Mouse (Mus musculus) left cerebral cortex, adult 2 months (tissue): ENCODE measurements at regions not wholly inside any gene's neighbourhood (a gene's known extent, or its start where the extent isn't known, plus 50 kb on each side); places are given as distances from the start of the nearest gene placed in this dataset.

Experiments used
- DNase-seq, 2 experiments: peaks; one replicate each; pipeline ENCODE4 v3.0.0; 2021 to 2022; ENCODE audit warnings: low spot score in 2 of 2, mixed read lengths in 1 of 2; ENCODE audit errors: extremely low spot score in 1 of 2
- H3K27ac ChIP-seq: fragments of 200-600 bp; 2 replicates; pipeline ENCODE4 v1.8.1; 2022
- H3K4me3 ChIP-seq: fragments of 200-600 bp; 2 replicates; pipeline ENCODE4 v1.8.1; 2022
- CTCF ChIP-seq: fragments of 200-600 bp; IDR thresholded peaks from 2 replicates; pipeline ENCODE4 v1.8.1; 2022; ENCODE audit warnings: antibody characterized with exemption, mild to moderate bottlenecking, moderate library complexity
- intact Hi-C: fragments of 180-260 bp; cut with DNase I; formaldehyde crosslinking; loops from one replicate; pipeline ENCODE4 v1.15.1; 2025

GRCm38 (mm10) chr7:40377839-40378238, 520.3 kb upstream of the Vstm2b start:
- Histone ChIP-seq H3K4me3 (no peak overlapping the region), H3K27ac (no peak overlapping the region)
- DNase-seq, result no peak
- TF ChIP-seq CTCF, result no peak
- intact Hi-C loops, result no loop called here

- no peak for TF ChIP-seq CTCF
- Histone ChIP-seq H3K27ac (no peak overlapping the region), H3K4me3 (no peak overlapping the region)
- no peak for DNase-seq
- intact Hi-C loops, result no loop called here
Measured at GRCm38 (mm10) chr7:40381244-40381643, 516.9 kb upstream of the Vstm2b start.

GRCm38 (mm10) chr7:40388152-40388551, 510.0 kb upstream of the Vstm2b start:
- intact Hi-C loops, result no loop called here
- no peak for TF ChIP-seq CTCF
- DNase-seq, result no peak
- H3K27ac ChIP-seq, result no peak overlapping the region
- H3K4me3 ChIP-seq, result no peak overlapping the region

- TF ChIP-seq CTCF, result peak; percentile 5; the same call in 1 of the 2 replicates
- Histone ChIP-seq H3K27ac (no peak overlapping the region), H3K4me3 (no peak overlapping the region)
- intact Hi-C loops, result loop anchor here (10.0 kb wide), 1 partner anchor 515 kb away; no protein-coding TSS in a partner anchor
- no peak for DNase-seq
Measured at GRCm38 (mm10) chr7:40389795-40390194, 508.3 kb upstream of the Vstm2b start.

- no peak for DNase-seq
- TF ChIP-seq CTCF, result no peak
- intact Hi-C loops, result loop anchor here (10.0 kb wide), 1 partner anchor 514 kb away; no protein-coding TSS in a partner anchor
- H3K4me3 ChIP-seq, result no peak overlapping the region
- H3K27ac ChIP-seq, result no peak overlapping the region
Measured at GRCm38 (mm10) chr7:40390927-40391326, 507.2 kb upstream of the Vstm2b start.

GRCm38 (mm10) chr7:40391626-40392025, 506.5 kb upstream of the Vstm2b start:
- DNase-seq, result no peak
- H3K4me3 ChIP-seq, result no peak overlapping the region
- H3K27ac ChIP-seq, result no peak overlapping the region
- intact Hi-C loops, result loop anchor here (10.0 kb wide), 1 partner anchor 513 kb away; no protein-coding TSS in a partner anchor
- TF ChIP-seq CTCF, result no peak

DNA sequence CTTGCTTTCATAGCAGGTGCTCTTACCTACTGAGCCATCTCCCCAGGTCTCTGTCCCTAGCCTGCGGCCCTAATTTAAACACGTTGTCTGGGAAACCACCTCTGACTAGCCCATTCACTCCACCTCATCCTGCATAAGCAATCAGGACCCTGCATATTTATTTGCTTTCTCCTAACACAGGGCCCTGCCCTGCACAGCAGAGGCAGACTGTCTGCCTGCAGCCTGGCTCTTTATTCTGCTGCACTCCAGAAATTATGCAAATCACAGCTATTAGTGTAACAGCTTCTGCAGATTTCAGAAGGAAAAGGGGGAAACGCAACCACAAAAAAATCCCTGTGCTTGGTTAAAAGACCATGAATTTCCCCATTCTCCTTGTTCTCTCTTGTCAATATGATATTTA, 505.9 kb upstream of the Vstm2b start:
- no peak overlapping the region for H3K27ac ChIP-seq
- intact Hi-C loops, result loop anchor here (10.0 kb wide), 1 partner anchor 513 kb away; no protein-coding TSS in a partner anchor
- TF ChIP-seq CTCF, result no peak
- DNase-seq, result no peak
- H3K4me3 ChIP-seq, result no peak overlapping the region

DNA sequence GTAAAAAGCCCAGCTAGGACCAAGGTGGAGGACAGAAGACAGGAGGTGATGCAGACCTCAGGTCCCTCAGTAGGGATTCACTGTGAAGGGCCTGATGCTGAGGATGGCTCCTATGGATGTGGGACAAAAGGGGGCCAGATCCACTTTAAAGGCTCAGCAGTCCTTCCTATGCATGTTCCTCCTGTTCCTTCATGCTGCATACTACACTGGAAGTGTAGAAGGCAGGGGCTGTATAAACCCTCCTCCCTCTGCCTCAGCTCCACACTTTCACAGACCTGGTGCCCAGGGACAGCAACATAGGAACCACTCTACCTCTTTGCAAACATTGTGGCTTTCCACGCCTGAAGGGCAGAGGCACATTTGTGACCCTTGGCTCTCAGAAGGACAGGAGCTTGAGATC, 505.4 kb upstream of the Vstm2b start:
- Histone ChIP-seq H3K4me3 (no peak overlapping the region), H3K27ac (no peak overlapping the region)
- intact Hi-C loops, result loop anchor here (10.0 kb wide), 1 partner anchor 512 kb away; no protein-coding TSS in a partner anchor
- TF ChIP-seq CTCF, result no peak
- no peak for DNase-seq

DNA sequence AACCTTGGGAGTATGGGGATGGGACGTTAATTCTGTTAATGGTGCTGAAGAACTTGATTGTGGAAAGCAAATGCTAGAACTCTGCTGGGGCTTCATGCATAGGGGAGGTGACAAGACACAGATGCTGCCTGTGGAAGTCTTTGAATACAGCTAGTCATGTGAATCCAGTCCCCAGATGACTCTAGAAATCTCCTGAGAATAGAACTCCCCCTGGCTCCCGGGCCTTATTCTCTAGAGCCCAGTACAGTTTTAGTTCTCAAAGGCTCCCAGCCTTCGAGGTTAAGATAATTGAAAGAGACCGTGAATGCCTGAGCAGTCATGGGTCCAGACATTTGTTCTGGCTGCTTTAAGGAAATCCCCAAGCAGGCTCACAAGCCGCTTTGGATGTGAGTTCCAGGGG, 499.9 kb upstream of the Vstm2b start:
- no peak overlapping the region for H3K27ac ChIP-seq
- TF ChIP-seq CTCF, result no peak
- intact Hi-C loops, result loop anchor here (10.0 kb wide), 1 partner anchor 507 kb away; no protein-coding TSS in a partner anchor
- H3K4me3 ChIP-seq, result no peak overlapping the region
- no peak for DNase-seq

DNA sequence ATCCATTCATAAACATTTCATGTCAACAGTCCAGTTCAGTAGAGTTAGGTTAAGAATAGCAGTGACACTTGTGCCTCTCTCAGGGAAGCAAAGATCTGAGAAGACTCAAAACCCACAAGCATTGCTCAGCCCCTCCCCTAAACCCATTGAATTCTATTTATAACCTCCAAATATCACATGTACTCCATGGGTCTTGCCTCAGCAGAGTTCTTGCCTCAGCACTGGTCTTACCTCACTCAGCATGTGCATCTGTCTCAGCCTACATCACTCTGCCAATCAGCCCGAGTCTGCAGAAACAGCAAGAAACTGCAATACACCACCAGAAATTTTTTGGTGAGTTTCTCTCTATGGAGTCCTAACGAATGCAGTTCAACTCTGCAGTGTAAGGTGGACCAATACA, 478.8 kb upstream of the Vstm2b start:
- Histone ChIP-seq H3K27ac (no peak overlapping the region), H3K4me3 (no peak overlapping the region)
- TF ChIP-seq CTCF, result no peak
- intact Hi-C loops, result no loop called here
- DNase-seq, result no peak

DNA sequence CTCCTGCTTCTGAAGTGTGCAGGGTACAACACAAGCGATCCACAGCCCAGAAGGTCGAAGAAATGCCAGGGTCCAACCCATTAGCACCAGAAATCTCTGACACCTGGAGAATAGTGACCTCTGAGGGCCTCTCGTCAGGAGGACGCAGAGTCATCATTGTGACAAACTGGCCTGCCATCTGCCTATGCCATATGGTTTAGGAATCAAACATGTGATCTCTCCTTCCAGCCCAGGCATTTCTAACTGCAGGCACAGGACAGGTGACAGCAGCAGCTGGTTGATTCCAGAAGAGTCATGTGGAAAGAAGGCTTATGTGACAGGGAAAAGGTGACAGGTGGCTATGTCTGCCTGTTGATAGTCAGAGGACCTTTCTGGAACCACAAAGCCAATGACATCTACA, 476.0 kb upstream of the Vstm2b start:
- peak; percentile 12 to 17 for DNase-seq
- H3K4me3 ChIP-seq, result no peak overlapping the region
- intact Hi-C loops, result no loop called here
- no peak for TF ChIP-seq CTCF
- H3K27ac ChIP-seq, result no peak overlapping the region

GRCm38 (mm10) chr7:40429416-40429815, 468.7 kb upstream of the Vstm2b start:
- no peak for TF ChIP-seq CTCF
- Histone ChIP-seq H3K27ac (no peak overlapping the region), H3K4me3 (no peak overlapping the region)
- intact Hi-C loops, result no loop called here
- DNase-seq, result no peak

DNA sequence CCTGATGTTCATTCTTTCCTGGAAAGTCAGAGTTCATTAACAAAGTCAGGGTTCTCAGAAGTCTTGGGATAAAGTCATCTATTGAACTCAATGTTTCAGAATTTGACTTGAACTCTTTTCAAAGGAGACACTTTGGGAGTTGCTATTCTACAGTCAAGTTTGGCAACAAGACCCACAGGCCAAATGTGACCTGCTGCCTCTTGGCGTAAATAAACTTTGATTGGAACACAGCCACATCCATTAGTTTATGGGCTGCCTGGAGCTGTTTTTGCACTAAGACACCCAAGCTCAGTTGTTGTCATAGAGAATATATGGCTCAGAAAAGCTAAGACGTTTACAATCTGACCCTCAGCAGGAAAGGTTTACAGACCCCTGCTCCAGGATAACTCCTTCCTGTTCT, 464.2 kb upstream of the Vstm2b start:
- H3K27ac ChIP-seq, result no peak overlapping the region
- DNase-seq, result no peak
- intact Hi-C loops, result no loop called here
- no peak for TF ChIP-seq CTCF
- no peak overlapping the region for H3K4me3 ChIP-seq
